Mouse (Mus musculus) megakaryocyte-erythroid progenitor cell, adult 5-6 weeks (primary cell): Measurements from ENCODE around the gene Pacsin2. TPM values are rescaled to one million over a fixed set of nuclear protein-coding genes. Genes with fewer than 3 reads are reported as not detected.

Experiments used
- ATAC-seq: replicated peaks from 2 replicates; pipeline ENCODE4 v1.8.0; 2016; ENCODE audit warnings: mild to moderate bottlenecking, inconsistent platforms; ENCODE audit not compliant: severe bottlenecking, poor library complexity, low FRiP score, low TSS enrichment
- total RNA-seq, 2 experiments: library from RNA; stranded (forward) in 1 of 2; stranded (reverse) in 1 of 2; fragments of 200-1000, 215-1000 nt in 1 of 2; fragments of >200 nt in 1 of 2; fragmentation: Nextera tagmentation in 1 of 2; gene quantifications; 2 replicates each; pipeline ENCODE4 v1.2.3; 2014 to 2017

Pacsin2 gene
- total RNA-seq, 2 experiments from 2014 or later, result 86.5 to 138 TPM

- ATAC-seq, result no peak
These were observed 9.4 kb downstream of the Pacsin2 start for GRCm38 (mm10) chr15:83455034-83455433.

- no peak for ATAC-seq
These were observed 10.0 kb downstream of the Pacsin2 start for GRCm38 (mm10) chr15:83454419-83454818.

DNA sequence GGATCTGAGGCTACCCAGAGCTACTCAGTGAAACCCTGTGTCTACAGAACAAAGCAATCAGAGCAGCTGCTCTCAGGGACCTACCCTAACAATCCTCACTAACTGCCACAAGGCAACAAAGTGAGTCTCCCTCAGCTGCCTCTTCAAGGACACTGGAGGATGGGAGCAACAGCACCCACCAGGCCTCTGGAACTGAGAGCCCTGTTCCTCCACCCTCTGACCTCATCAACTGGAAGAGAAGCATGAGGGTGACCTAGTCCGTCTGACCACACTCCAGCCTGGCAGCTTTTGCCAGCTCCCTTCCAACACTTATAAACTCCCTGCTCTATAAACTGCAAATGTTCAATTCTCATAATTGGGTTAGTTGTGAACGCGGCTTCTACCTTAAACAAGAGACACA is 10.5 kb downstream of the Pacsin2 start:
- no peak for ATAC-seq

GRCm38 (mm10) chr15:83452219-83452760 is 12.1 kb downstream of the Pacsin2 start:
- no peak for ATAC-seq

- ATAC-seq, result no peak
These were observed 12.7 kb downstream of the Pacsin2 start for GRCm38 (mm10) chr15:83451621-83452210.

- ATAC-seq, result no peak
These were observed 14.4 kb downstream of the Pacsin2 start for GRCm38 (mm10) chr15:83450007-83450406.

- ATAC-seq, result peak; percentile 88
These were observed 15.8 kb downstream of the Pacsin2 start for GRCm38 (mm10) chr15:83448646-83449045.

- ATAC-seq, result no peak
These were observed 16.4 kb downstream of the Pacsin2 start for GRCm38 (mm10) chr15:83447791-83448544.

DNA sequence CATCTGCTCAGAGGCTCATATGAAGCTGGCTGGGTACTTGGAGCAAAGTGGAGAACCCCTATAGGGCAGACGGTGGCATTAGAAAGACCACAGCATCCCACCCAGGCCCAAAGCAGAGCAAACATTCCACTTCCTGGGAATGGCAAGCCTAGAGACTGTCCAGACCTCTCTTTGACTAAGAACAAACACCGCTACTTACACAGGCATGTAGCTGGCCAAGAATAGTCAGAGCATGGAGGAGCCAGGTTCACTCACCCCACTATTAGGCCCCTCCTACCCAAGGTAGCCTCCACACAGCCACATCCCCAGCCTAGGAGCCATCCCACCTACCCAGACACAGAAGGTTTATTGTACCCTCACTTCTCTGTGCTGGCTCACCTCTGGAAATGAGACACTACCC is 18.5 kb downstream of the Pacsin2 start:
- no peak for ATAC-seq

DNA sequence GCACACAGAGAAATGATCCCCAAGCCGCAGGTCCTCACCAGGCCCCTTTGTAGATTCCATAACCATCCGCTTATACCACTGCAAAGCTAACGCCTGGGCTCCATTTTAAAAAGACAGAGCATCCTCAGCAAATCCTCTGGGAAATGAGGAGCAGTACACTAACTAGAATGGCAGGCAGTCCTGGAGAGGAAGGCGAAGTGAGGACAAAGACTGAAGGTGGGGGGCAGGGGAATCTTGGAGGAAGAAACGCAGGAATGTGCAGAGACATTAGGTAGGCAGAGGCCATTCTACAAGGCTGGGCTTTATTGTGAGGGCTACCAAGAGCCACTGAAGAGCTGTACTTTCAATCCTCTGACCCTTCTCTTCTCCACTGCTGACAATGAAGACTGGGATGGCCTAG is 19.0 kb downstream of the Pacsin2 start:
- no peak for ATAC-seq

DNA sequence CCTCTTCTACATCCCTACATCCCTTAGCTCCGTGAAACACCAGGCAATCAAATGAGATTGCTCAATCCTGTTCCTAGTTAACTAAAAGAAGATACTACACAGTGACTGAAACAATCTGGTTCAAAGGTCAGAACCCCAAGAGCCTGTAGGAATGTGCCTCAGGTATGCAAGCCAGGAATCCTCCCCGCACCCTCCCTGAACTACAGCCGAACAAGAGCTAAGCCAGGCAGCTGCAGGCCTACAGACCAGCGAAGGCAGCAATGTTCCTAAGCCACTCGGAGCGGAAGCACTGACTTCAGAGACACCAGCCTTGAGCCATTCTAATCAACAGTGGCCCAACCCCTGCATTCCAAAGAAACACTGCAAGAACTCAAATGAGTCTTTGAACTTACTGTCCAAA is 20.0 kb downstream of the Pacsin2 start:
- no peak for ATAC-seq

- ATAC-seq, result no peak
These were observed 21.8 kb downstream of the Pacsin2 start for GRCm38 (mm10) chr15:83442495-83443037.

DNA sequence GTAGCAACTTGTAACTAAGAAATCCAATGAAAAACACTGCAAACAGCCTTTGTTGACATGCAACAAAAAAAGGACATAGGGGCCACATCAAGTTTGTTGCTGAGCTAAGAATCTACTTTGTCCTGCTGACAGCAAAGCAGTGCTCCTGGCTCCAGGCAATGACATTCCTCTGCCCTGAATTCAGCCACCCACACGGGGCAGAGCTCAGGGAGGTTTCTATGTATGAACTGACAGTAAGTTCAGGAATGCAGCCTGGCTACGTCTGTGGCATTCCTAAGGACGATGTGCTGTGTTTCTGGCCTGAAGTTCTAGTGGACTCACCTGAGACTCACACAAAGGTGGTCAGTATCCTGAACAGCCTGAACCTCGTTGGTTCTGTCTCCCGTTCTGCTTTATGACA is 23.7 kb downstream of the Pacsin2 start:
- ATAC-seq, result no peak

DNA sequence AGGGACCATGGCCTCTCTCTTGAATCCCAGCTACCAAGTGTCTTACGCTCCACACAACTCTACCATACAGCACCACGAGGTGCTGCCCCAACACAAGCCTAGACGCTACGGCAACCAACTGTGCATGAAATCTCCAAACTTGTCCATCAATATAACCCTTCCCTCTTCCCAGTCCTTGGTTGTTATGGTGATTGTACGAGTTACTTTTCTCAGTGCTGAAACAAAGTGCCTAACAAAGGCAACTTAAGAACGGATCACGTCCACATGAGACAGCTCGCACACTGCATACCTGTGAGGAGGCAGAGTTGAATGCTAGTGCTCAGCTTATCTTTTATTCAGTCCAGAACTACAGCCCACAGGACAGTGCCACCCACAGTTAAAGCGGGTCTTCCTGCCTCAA is 27.9 kb downstream of the Pacsin2 start:
- no peak for ATAC-seq

DNA sequence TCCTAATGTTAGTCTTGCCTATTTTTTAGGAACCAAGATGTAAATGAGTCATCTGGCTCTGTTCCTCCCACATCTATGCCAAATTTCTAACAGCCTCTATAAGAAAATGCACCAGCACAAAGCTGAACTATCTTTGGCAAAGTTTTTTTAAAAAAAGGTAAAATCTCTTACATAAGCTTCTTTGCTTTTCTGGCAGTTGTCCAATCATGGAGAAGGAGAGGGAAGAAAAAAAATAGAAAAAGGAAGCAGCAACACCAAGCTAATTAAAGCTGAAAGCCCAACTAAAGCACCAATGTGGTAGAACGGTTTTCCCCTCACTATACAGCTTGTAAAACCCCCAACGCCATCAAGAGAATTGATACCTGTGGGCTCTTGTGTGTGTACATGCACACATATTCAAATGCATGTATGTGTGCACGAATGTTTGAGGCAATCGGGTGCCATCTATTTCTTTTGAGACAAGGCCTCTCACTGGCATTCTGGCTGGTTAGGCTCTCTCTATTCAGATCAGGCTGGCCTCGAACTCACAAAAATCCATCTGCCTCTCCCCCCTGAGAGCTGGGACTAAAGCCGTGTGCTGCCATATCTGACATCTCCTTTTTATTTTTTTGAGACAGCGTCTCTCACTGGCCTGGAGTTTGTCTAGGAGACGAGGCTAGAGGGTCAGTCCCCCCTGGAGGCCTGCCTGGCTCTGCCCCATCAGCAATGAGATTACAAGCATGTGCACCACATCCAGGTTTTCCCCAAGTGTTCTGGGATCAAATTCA is 28.9 kb downstream of the Pacsin2 start:
- no peak for ATAC-seq

DNA sequence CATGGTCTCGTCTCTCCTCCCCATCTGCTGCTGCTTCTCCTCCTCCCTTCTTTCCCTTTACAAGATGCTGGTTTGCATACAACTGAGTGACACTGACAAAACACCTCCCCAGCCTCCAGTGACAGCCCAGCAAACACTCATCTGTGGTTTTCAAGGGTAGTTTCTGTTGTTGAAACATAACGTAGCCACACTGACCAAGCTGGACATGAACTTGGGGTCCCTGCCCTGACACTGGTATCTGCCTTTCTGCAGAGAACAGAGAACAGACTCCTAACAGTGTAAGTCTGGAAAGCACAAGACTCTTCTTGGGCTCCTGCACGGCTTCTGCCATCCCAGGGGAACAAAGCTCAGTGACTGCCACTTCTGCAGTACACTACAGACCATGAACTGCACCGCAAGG is 29.7 kb downstream of the Pacsin2 start:
- no peak for ATAC-seq

DNA sequence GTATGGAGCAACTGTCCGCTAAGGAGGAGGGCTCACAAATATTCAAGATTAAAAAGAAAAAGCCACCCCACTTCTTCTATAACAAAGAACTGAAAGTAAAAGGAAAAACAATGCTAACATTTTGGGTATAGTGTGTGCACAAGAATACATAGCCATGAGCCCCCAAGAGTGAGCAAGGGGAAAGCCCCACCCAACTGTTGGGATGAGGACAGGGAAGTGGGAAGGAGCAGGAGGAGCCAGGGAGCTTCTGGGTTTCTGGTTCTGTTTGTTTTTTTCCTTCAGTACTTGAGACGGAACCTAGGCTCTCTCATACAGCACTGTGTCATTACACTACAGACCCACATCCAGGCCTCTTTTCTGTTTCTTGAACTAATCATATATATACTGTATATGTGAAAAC is 31.1 kb downstream of the Pacsin2 start:
- no peak for ATAC-seq

DNA sequence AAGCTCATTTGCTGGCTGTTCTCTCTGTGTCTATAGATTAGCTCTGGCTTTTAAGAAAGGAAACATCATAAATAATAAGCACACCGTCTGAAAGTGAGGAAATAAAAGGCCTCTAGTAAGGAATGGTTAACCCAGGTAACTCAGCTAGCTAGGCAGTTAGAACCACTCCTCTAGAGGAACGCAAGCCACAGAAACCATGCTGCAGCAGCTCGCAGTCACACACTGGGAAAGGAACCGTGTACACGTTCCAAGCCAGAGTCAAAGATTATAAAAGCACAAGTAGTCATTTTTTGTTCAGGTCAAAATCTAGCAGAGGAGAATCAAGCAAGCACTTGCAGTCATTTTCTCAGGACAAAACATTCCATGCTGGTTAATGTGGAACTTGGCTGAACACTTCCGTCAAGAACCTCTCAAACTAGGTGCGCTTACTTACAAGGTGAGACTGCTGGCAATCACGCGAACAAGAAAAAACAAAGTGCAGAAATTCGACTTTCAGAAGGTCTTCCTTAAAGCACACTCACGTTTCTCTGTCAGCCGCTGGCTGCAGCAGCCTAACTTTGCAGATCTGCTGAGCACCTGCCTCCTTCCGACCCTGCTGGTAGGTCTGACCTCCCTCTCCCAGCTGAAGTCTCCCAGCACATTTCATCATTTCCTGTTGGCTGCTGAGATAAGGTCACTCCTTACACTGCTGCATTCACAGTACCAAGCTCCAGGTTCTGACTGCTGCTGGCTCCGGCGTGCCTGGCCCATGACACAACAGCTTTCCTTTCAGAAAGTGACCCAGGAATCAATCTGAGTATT is 32.0 kb downstream of the Pacsin2 start:
- ATAC-seq, result peak; percentile 91
